Mouse (Mus musculus) urinary bladder, postnatal 36 days (tissue): Measurements from ENCODE around the gene Foxo3.

Experiments
- DNase-seq, 2 experiments: peaks; one replicate each; pipeline ENCODE4 v3.0.0; 2022; ENCODE audit warnings: low spot score in 2 of 2, mixed read lengths in 1 of 2

The Foxo3 gene

GRCm38 (mm10) chr10:42180333-42180732 is 96.2 kb downstream of the Foxo3 start:
- DNase-seq, result no peak

GRCm38 (mm10) chr10:42178751-42179150 is 97.8 kb downstream of the Foxo3 start:
- no peak for DNase-seq

GRCm38 (mm10) chr10:42177771-42178674 is 98.5 kb downstream of the Foxo3 start:
- peak; percentile 72 to 76 for DNase-seq

- no peak for DNase-seq
Observed at GRCm38 (mm10) chr10:42174283-42174682, 102.3 kb downstream of the Foxo3 start.

- no peak for DNase-seq
Observed at GRCm38 (mm10) chr10:42173839-42174238, 102.7 kb downstream of the Foxo3 start.

GRCm38 (mm10) chr10:42170889-42171347 is 105.6 kb downstream of the Foxo3 start:
- peak; percentile 21 to 41 for DNase-seq

- no peak for DNase-seq
Observed at GRCm38 (mm10) chr10:42170201-42170600, 106.4 kb downstream of the Foxo3 start.

- DNase-seq, result no peak
Observed at GRCm38 (mm10) chr10:42154727-42155126, 121.8 kb downstream of the Foxo3 start.

- peak in 1 of 2 experiments; percentile 34 for DNase-seq
Observed at GRCm38 (mm10) chr10:42152426-42153205, 123.9 kb downstream of the Foxo3 start.

- DNase-seq, result no peak
Observed at GRCm38 (mm10) chr10:42149767-42150166, 126.8 kb downstream of the Foxo3 start.

GRCm38 (mm10) chr10:42148326-42148725 is 128.2 kb downstream of the Foxo3 start:
- no peak for DNase-seq

- no peak for DNase-seq
Observed at GRCm38 (mm10) chr10:42145221-42145620, 131.3 kb downstream of the Foxo3 start.

- no peak for DNase-seq
Observed at GRCm38 (mm10) chr10:42144788-42145187, 131.8 kb downstream of the Foxo3 start.

- no peak for DNase-seq
Observed at GRCm38 (mm10) chr10:42144176-42144575, 132.4 kb downstream of the Foxo3 start.

- no peak for DNase-seq
Observed at GRCm38 (mm10) chr10:42142791-42143190, 133.8 kb downstream of the Foxo3 start.

- no peak for DNase-seq
Observed at GRCm38 (mm10) chr10:42142081-42142480, 134.5 kb downstream of the Foxo3 start.

GRCm38 (mm10) chr10:42139749-42140148 is 136.8 kb downstream of the Foxo3 start:
- DNase-seq, result no peak

- DNase-seq, result peak; percentile 29 to 35
Observed at GRCm38 (mm10) chr10:42134759-42135702, 141.5 kb downstream of the Foxo3 start.
